Mouse (Mus musculus) liver, embryonic 11.5 days (tissue): ENCODE data around the gene Gm11032. TPM values are rescaled to one million over a fixed set of nuclear protein-coding genes. Genes with fewer than 3 reads are reported as not detected.
"Not testable (repeated sequence)": the region's sequence is repeated elsewhere in the genome, so short reads cannot be mapped to it uniquely, and the experiment has no call there.

Source experiments
- ATAC-seq: fragments of 200-750 bp; cut with Nextera tagmentation; replicated peaks from 2 replicates; pipeline ENCODE4 v1.8.0; 2017; ENCODE audit warnings: moderate number of reproducible peaks, mild to moderate bottlenecking, moderate TSS enrichment, moderate library complexity; ENCODE audit not compliant: low FRiP score
- DNase-seq: peaks from one replicate; pipeline ENCODE4 v3.0.0-alpha.2; 2017; ENCODE audit warnings: low spot score
- H3K27ac ChIP-seq: fragments of 300-500 bp; sonication (generic); 2 replicates; pipeline ENCODE4 v1.5.1; 2014; ENCODE audit warnings: mild to moderate bottlenecking, low read depth, low read length, control low read depth
- H3K27me3 ChIP-seq: fragments of 300-500 bp; sonication (generic); replicated peaks from 2 replicates; pipeline ENCODE4 v1.6.1; 2014; ENCODE audit warnings: low read length, mixed read lengths; ENCODE audit not compliant: control insufficient read depth, insufficient read depth
- H3K36me3 ChIP-seq: fragments of 300-500 bp; sonication (generic); 2 replicates; pipeline ENCODE4 v1.6.1; 2014; ENCODE audit warnings: mild to moderate bottlenecking, low read length, moderate library complexity, mixed read lengths; ENCODE audit not compliant: control insufficient read depth, insufficient read depth
- H3K4me1 ChIP-seq: fragments of 300-500 bp; sonication (generic); replicated peaks from 2 replicates; pipeline ENCODE4 v1.6.1; 2014; ENCODE audit warnings: low read length, mixed read lengths; ENCODE audit not compliant: control insufficient read depth, insufficient read depth
- H3K4me2 ChIP-seq: fragments of 300-500 bp; sonication (generic); 2 replicates; pipeline ENCODE4 v1.6.1; 2014; ENCODE audit warnings: mild to moderate bottlenecking, control low read depth, moderate library complexity
- H3K4me3 ChIP-seq: fragments of 300-500 bp; sonication (generic); 2 replicates; pipeline ENCODE4 v1.5.1; 2014; ENCODE audit warnings: low read depth, low read length, control low read depth
- H3K9ac ChIP-seq: fragments of 300-500 bp; sonication (generic); 2 replicates; pipeline ENCODE4 v1.6.1; 2014; ENCODE audit warnings: low read depth, low read length, control low read depth
- H3K9me3 ChIP-seq: fragments of 300-500 bp; sonication (generic); 2 replicates; pipeline ENCODE4 v1.6.1; 2016; ENCODE audit warnings: low read length, inconsistent platforms, mixed read lengths; ENCODE audit not compliant: control insufficient read depth
- WGBS: fragments of 180-500 bp; shearing (Covaris S2); extraction: QIAGEN DNeasy Blood & Tissue Kit; methylation state at CpG from one replicate; pipeline ENCODE4 v1.1.7; 2014; 5-methylcytosine and 5-hydroxymethylcytosine counted together
- polyA plus RNA-seq: library from polyadenylated mRNA; unstranded; fragments of >200 nt; fragmentation: Nextera tagmentation; extraction: Ambion mirVana; gene quantifications from 2 replicates; pipeline ENCODE4 v1.2.1, GENCODE M21; 2014

Gene Gm11032
- polyA plus RNA-seq, 1 experiment from 2014 or later: not detected

- no peak overlapping the region for H3K9ac ChIP-seq
- H3K4me3 ChIP-seq: no peak overlapping the region
- no peaks in the 10 kb centered on the region for H3K27me3 ChIP-seq
- DNase-seq (no peak), ATAC-seq (no peak)
- WGBS: 49% methylated on average over 5 of the region's 5 CpGs
- H3K9me3 ChIP-seq: no peaks in the 10 kb centered on the region
- no peak overlapping the region for H3K27ac ChIP-seq
- H3K36me3 ChIP-seq: no peaks in the 10 kb centered on the region
- no peak overlapping the region for H3K4me2 ChIP-seq
- H3K4me1 ChIP-seq: peaks cover 20% of the 10 kb centered on the region
These were observed 14.5 kb downstream of the Gm11032 start for GRCm38 (mm10) chr11:4634395-4634794.

- Histone ChIP-seq H3K36me3 (peaks cover 7% of the 10 kb centered on the region; the same call in 1 of the 2 replicates), H3K4me2 (peak overlapping the region; percentile 75), H3K27ac (peak overlapping the region; percentile 59), H3K9ac (0 out of 2 replicates have a peak overlapping the region, but pooled peaks have one; percentile 23), H3K9me3 (no peaks in the 10 kb centered on the region), H3K4me3 (peak overlapping the region; percentile 86), H3K27me3 (no peaks in the 10 kb centered on the region), H3K4me1 (peaks cover 16% of the 10 kb centered on the region)
- ATAC-seq (no peak), DNase-seq (no peak)
- WGBS: 48% methylated on average over 5 of the region's 5 CpGs
These were observed 17.0 kb downstream of the Gm11032 start for GRCm38 (mm10) chr11:4636782-4637342.

- Histone ChIP-seq H3K4me2 (peak within 1 kb of the TSS; percentile 75), H3K27me3 (no peaks in the 10 kb centered on the region), H3K4me1 (peaks cover 16% of the 10 kb centered on the region), H3K9ac (peak within 1 kb of the TSS; percentile 73), H3K4me3 (peak within 1 kb of the TSS; percentile 86), H3K36me3 (peaks cover 10% of the 10 kb centered on the region; the same call in 1 of the 2 replicates), H3K9me3 (no peaks in the 10 kb centered on the region), H3K27ac (peak within 1 kb of the TSS; percentile 59)
- under 1% methylated on average over 35 of the region's 35 CpGs for WGBS
- ATAC-seq: peak; percentile 90
- DNase-seq: peak; percentile 98
These were observed 17.8 kb downstream of the Gm11032 start, which contains the start of gene Ascc2 for GRCm38 (mm10) chr11:4637534-4638234. TSS of gene Ascc2 (plus strand) at chr11:4637747.

- peak overlapping the region; percentile 59; the same call in 1 of the 2 replicates for H3K27ac ChIP-seq
- ATAC-seq: no peak
- no peaks in the 10 kb centered on the region for H3K27me3 ChIP-seq
- peaks cover 16% of the 10 kb centered on the region for H3K4me1 ChIP-seq
- 15% methylated on average over 7 of the region's 7 CpGs for WGBS
- no peak for DNase-seq
- peak overlapping the region; percentile 75 for H3K4me2 ChIP-seq
- H3K9ac ChIP-seq: peak overlapping the region; percentile 73
- peaks cover 10% of the 10 kb centered on the region; the same call in 1 of the 2 replicates for H3K36me3 ChIP-seq
- H3K9me3 ChIP-seq: no peaks in the 10 kb centered on the region
- H3K4me3 ChIP-seq: peak overlapping the region; percentile 86
These were observed 18.4 kb downstream of the Gm11032 start for GRCm38 (mm10) chr11:4638261-4638660.

DNA sequence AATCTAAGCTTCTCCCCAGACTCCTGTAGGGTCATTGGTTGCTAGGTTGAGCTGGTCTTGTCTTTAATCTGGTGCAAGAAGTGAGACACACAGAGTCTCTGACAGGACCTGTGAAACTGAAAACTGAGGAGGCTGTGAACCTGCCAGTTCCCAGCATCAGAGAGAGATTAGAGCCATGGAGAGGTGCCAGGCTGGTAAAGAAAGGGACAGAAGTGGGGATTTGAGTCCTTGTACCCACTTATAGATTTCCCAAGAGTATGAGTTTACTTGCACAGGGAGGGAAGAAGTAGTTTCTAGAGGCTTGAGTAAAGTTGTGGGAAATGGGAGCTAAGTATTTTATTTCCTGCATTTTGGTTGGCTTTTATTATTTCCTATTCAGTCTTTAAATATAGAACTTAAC, 21.3 kb downstream of the Gm11032 start:
- peaks cover 10% of the 10 kb centered on the region; the same call in 1 of the 2 replicates for H3K36me3 ChIP-seq
- no peak overlapping the region for H3K9ac ChIP-seq
- no peak overlapping the region for H3K4me2 ChIP-seq
- H3K4me1 ChIP-seq: peaks cover 16% of the 10 kb centered on the region
- no peak overlapping the region for H3K4me3 ChIP-seq
- no peak overlapping the region for H3K27ac ChIP-seq
- no peaks in the 10 kb centered on the region for H3K9me3 ChIP-seq
- ATAC-seq (no peak), DNase-seq (no peak)
- no peaks in the 10 kb centered on the region for H3K27me3 ChIP-seq

DNA sequence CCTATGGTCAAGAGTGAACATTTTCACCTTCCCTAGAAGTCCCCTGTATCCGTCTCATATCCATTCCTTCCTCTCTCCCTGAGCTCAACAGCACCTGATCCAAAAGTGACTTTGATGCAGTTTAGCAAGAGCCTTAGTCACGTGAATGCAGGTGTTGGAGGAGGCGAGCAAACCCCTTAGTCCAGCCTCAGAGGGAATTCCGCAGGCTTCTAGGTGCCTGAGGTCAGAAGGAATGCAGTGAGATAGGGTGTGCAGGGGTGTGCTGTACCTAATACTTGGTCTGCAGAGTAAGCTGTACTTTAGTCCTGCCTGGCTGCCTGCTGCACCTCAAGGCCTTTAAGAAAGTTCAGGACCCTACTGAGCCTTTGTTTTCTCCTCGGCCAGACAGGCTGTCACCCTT, 23.9 kb downstream of the Gm11032 start:
- Histone ChIP-seq H3K9me3 (no peaks in the 10 kb centered on the region), H3K27me3 (no peaks in the 10 kb centered on the region), H3K4me3 (no peak overlapping the region), H3K36me3 (peaks cover 23% of the 10 kb centered on the region), H3K4me1 (peaks cover 5% of the 10 kb centered on the region; the same call in 1 of the 2 replicates), H3K27ac (no peak overlapping the region), H3K9ac (no peak overlapping the region), H3K4me2 (no peak overlapping the region)
- WGBS: 81% methylated on average over 5 of the region's 5 CpGs
- no peak for ATAC-seq
- DNase-seq: no peak

- H3K27me3 ChIP-seq, H3K9ac ChIP-seq, H3K4me2 ChIP-seq, H3K9me3 ChIP-seq, DNase-seq, ATAC-seq, H3K4me1 ChIP-seq, H3K27ac ChIP-seq, H3K4me3 ChIP-seq: not testable (repeated sequence)
- peaks cover 37% of the 10 kb centered on the region for H3K36me3 ChIP-seq
- WGBS: 88% methylated on average over 4 of the region's 6 CpGs
These were observed 25.3 kb downstream of the Gm11032 start for GRCm38 (mm10) chr11:4645180-4645579.

GRCm38 (mm10) chr11:4646409-4646808, 26.5 kb downstream of the Gm11032 start:
- Histone ChIP-seq H3K9ac (no peak overlapping the region), H3K9me3 (no peaks in the 10 kb centered on the region), H3K27me3 (no peaks in the 10 kb centered on the region), H3K4me2 (no peak overlapping the region), H3K4me1 (no peaks in the 10 kb centered on the region), H3K27ac (no peak overlapping the region), H3K36me3 (peaks cover 38% of the 10 kb centered on the region), H3K4me3 (no peak overlapping the region)
- ATAC-seq: no peak
- 91% methylated on average over 9 of the region's 9 CpGs for WGBS
- DNase-seq: no peak
